Mouse (Mus musculus): ENCODE results near the gene Arfrp1.

Gene Arfrp1

GRCm38 (mm10) chr2:181378701-181379100 is 13.5 kb upstream of the Arfrp1 start:
- no peak for DNase-seq (ENCODE audit: extremely low spot score, low spot score)

- no peak for DNase-seq (ENCODE audit: extremely low spot score, low spot score)
These were observed 12.0 kb upstream of the Arfrp1 start for GRCm38 (mm10) chr2:181377230-181377629.

GRCm38 (mm10) chr2:181375787-181376186 is 10.6 kb upstream of the Arfrp1 start:
- DNase-seq (ENCODE audit: extremely low spot score, low spot score), result no peak

DNA sequence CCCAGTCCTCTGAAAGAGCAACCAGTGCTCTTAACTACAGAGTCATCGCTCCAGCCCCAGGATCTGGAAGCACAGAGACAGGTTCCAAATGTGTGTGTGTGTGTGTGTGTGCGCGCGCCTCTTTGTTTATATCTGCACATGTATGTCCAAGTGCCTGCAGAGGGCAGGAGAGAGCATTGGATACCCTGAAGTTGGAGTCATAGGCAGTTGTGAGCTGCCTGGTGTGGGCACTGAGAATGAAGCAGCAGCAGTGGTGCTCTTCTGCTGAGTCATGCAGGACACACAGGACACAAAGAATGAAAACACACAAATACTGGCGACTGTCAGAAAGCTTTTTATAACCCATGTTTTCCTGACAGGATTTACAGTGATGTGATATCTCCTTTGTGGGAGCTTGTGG is 4.8 kb upstream of the Arfrp1 start:
- no peak for DNase-seq (ENCODE audit: extremely low spot score, low spot score)

GRCm38 (mm10) chr2:181365655-181366075 is 461 bp upstream of the Arfrp1 start:
- DNase-seq (ENCODE audit: extremely low spot score, low spot score), result peak; percentile 61

DNA sequence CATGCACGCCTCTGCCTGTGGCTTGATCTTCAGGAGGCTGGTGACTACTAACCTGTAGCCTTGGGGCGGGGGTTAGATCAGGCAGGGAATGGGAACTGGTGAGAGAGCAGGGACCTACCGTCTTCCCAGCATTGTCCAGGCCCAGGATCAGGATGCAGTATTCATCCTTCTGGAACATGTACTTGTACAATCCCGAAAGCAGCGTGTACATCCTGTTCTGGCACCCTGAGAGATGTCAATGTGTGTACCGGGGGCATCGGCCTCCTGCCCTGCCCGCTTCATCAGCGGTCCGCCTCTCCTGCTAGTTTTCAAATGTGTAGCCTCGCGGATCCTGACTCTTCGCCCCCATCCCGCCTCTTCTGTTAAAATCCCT is 731 bp downstream of the Arfrp1 start:
- DNase-seq (ENCODE audit: extremely low spot score, low spot score), result no peak

DNA sequence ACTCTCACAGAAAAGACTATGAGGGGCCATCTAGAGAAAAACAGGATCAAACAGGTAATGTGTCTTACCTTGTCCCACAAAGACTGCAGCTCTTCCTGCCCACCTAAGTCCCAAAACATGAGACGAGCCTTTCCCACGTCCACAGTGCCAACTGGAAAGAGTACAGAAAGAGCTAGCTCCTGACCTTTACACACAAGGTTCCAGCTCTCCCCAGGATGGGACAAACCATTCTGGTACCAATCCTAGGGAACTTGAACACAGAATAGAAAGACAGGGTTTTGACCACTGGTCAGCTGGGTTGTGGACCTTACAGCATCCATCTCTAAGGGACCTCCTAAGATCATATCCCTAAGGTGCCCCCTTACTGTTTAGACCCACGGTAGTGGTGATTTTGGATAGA is 1.3 kb downstream of the Arfrp1 start:
- DNase-seq (ENCODE audit: extremely low spot score, low spot score), result no peak

DNA sequence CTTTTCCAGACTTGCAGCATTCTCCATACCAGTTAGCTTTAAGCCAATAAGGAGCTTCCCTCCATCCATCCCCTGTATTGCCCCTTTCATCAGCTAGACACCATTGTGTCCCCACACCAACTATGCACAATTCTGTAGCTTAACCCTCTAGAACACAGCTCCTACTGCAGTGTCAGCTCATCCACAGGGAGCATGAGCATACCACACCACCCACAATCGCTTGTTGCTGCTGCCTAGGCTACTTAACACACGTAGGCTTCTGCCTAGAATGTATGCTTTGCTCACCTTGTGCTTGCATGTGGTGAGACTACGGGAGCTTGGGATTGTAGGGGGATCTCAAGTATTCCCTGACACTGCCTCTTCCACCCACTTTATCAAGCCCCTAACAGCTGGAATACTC is 8.4 kb downstream of the Arfrp1 start:
- DNase-seq (ENCODE audit: extremely low spot score, low spot score), result no peak

DNA sequence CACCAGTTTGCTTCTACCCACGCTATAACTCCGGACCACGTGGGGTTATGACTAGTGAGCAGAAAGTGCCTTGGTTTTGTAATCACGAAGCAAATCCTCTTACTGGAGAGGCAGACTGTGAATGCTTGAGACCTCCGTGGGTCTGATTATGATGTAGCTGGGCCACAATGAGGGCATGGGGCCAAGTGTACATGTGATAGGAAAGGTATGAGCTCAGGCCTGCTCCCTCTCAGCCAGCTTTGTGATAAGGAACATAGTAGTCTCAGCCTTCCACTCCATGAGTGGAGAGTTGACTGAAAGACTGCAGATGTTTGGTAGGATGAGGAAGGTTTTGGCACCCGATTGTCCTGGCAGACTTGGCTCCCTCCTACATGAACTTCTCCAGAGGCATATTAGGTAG is 22.4 kb downstream of the Arfrp1 start:
- DNase-seq (ENCODE audit: extremely low spot score, low spot score), result no peak

DNA sequence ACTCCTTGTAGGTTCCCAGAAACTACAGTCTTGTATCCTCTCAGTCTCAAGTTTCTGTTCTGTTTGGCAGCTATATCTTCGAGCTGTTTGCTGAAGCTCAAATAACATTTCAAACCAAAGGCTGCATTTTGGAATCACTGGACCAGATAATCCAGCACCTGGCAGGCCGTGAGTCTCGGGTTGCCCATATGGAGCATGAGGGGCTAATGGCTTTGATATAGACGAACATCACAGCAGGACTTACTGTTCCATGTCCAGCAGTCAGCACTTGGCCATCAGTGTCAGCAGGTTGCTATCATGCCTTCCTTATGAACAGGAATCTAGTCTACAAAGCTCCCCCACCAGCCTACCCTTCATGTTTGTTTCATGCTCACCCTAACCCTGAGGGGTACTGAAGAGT is 24.8 kb downstream of the Arfrp1 start:
- no peak for DNase-seq (ENCODE audit: extremely low spot score, low spot score)

- DNase-seq (ENCODE audit: extremely low spot score, low spot score), result peak; percentile 53
These were observed 31.2 kb downstream of the Arfrp1 start for GRCm38 (mm10) chr2:181334023-181334422.

DNA sequence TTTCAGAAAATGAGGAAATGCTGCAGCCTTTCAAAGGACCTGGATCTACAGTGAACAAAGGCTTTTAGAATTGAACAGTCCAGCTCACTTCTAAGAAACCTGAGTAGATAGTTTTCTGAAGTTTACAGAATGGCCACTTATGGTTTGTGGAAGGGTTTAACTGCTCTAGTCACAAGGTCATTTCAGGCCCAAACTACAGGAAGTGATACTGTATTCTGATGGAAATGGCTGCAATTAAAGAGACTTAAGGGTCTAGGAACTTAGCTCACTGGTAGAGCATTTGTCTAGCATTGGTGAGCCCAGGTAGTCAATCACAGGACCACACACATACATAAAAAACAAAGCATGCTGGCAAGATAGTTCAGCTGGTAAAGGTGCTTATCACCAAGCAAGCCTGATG is 32.7 kb downstream of the Arfrp1 start:
- DNase-seq (ENCODE audit: extremely low spot score, low spot score), result no peak

GRCm38 (mm10) chr2:181326098-181326497 is 39.1 kb downstream of the Arfrp1 start:
- no peak for DNase-seq (ENCODE audit: extremely low spot score, low spot score)

- DNase-seq (ENCODE audit: extremely low spot score, low spot score), result no peak
These were observed 43.1 kb downstream of the Arfrp1 start for GRCm38 (mm10) chr2:181322136-181322535.

DNA sequence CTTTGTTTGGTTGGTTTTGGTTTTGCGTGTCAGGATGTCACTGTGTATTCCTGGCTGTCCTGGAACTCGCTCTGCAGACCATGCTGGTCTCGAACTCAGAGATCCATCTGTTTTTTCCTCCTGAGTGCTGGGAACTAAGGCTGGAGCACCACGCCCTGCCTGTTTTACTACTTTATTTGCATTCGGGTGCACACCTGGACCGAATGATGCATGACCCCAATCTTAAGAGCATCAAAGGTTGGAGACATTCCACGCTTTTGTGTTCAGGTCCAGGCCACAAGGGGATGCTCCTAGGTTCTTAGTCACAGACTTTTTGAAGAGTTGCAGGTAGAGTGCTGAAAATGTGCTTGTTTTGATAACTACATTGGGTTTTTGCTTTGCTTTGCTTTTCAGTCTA is 45.1 kb downstream of the Arfrp1 start:
- DNase-seq (ENCODE audit: extremely low spot score, low spot score), result no peak

DNA sequence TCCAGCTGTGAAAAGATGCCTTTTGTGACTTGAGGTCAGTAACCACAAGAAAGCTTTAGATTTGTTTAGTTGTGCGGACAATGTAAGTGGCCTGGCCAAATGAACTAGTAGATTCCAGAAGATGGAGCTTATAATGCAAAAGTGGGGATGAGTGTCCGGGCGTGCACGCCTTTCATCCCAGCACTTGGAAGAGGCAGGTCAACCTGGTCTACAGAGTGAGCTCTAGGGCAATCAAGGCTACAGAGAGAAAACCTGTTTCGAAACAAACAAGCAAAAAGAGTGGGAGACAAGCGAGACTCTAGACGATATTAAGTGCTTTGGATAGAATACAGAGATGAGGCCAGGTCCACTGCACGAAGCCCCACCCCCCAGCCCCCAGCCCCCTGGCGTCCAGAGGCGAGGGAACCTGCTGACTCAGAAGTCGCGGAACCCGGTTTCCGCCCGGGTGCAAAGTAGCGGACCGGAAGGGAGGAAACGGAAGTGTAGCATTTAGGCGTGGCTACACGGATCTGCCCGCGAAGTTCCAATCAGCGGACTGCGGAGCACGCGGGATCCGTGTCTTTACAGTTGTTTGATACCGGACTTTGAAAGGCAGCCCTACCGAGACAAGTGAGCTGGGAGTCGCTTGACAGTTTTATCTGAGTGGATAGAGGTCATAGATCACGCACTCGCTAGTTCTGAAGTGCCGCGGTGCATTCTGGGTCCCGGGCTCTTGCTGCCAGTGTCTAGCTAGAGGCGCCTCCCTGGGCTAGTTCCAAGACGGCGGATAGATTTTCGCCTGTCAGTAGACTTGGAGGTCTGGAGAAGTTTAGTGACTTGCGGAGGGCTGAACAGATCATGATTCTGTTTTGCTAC is 45.7 kb downstream of the Arfrp1 start, which contains the start of gene Rtel1:
TSS of gene Rtel1 (plus strand) at position 492 of the 855 bp plus-strand sequence.
- peak; percentile 93 for DNase-seq (ENCODE audit: extremely low spot score, low spot score)

DNA sequence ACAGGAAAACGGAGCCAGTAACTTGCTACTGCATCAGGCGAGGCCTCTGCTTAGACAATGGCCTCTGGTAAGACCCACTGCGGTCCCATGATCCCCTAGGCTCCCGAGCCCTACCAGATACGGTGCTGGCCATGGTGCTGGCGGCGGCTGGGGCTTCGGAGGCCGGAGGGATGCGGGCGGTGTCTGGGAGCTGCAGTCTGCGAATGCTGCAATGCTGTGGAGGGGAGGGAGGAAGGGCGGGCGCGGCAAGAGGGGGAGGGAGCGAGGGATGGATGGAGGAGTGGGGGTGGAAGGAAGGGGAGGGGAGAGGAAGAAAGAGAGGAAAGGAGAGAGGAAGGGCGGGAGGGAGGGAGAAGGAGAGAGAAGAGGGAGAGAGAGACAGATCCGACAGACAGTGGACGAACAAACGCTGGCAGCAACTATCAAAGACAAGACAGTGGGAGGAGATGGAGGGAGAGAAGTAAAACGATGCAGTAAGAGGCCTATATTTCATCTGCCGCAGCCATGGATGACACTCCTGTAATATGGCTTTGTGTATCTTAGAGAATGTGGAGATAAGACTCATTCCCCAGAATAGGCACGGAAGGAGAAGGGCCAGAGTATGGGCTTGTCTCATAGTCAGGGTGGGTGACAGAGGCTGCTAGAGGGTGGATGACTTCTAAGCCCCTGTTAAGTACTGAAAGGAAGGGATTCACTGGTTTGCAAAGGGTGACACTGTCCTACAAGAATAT is 51.0 kb downstream of the Arfrp1 start, which contains the start of gene Stmn3:
TSS of gene Stmn3 (minus strand) at position 421 of the 731 bp plus-strand sequence.
- peak; percentile 79 for DNase-seq (ENCODE audit: extremely low spot score, low spot score)

DNA sequence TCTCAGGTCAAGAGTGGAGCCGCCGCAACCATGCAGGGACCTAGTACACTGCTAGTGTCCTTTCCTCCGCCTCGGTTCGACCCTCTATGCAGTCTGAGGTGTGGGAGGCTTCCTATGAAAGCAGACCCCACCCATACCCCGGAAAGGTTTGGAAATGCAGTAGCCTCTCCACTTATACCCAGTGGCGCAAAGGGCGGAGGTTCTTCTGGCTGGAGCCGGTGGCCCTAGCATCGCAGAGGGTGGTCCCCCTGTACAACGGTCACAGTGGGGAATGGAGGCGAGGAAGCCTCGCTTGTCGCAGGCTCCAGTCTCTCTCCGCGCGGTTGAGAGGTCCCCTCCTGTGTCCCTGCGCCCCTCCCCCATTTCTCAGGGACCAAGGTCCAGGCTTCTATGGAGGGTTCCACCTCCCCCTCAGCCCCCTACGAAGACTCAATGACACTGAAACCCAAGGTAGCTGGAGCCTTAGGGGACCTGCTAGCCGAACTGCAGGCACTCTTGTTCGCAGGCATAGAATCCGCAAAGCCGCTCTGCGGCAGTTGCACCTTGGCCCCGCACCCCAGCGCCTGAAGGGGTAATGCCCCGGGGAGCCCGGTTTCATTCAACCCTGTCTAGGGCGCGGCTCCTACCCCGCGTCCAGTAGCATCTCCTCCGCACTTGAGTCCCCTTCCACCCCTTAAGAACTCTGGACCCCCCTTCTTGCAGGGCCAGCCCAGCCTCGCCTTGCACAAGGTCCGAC is 51.7 kb downstream of the Arfrp1 start:
- no peak for DNase-seq (ENCODE audit: extremely low spot score, low spot score)

DNA sequence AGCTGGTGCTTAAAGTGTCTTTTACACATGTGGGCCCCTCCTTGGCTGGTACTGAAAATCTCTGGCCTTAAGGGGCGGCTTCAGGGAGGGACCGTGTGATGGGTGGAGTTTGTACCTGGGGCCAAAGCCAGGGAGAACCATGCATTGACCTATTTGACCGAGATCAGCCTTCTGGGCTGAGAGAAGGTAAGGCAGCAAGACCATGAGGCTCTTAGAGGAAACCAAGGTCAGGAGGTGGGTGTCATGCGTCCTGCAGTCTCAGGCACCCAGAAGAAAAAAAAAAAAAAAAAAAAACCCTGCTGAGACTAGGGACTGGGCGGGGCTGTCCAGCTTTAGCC is 52.2 kb downstream of the Arfrp1 start:
- DNase-seq (ENCODE audit: extremely low spot score, low spot score), result no peak

- DNase-seq (ENCODE audit: extremely low spot score, low spot score), result no peak
These were observed 52.8 kb downstream of the Arfrp1 start for GRCm38 (mm10) chr2:181312435-181312834.

Measured in neural tube, embryonic 10.5 days (tissue).